Mouse (Mus musculus): Measurements from ENCODE around the gene Edrf1.

GRCm38 (mm10) chr7:133607331-133607730, 30.0 kb upstream of the Edrf1 start:
- TF ChIP-seq CTCF (IDR thresholded peaks at IDR 0.05; ENCODE audit: insufficient read depth, low read depth, low read length) (no peak), POLR2A (IDR thresholded peaks at IDR 0.05; ENCODE audit: insufficient read depth, low read depth, low read length) (no peak)
